Mouse (Mus musculus) bone marrow macrophage, adult 2 months (primary cell): ENCODE measurements around the gene Arf6.

Experiments
- CTCF ChIP-seq: IDR thresholded peaks from 2 replicates; pipeline ENCODE4 v1.5.1; 2012; ENCODE audit warnings: low read depth, mild to moderate bottlenecking, low read length, moderate library complexity
- POLR2A ChIP-seq: IDR thresholded peaks from 2 replicates; pipeline ENCODE4 v1.6.1; 2012; ENCODE audit warnings: mild to moderate bottlenecking, low read depth, low read length, borderline replicate concordance

GRCm38 (mm10) chr12:69413303-69413702 is 41.4 kb downstream of the Arf6 start:
- no peak for TF ChIP-seq POLR2A
- no peak for TF ChIP-seq CTCF
